Comparison of ENCODE assay signal across 9 mouse cellular contexts in the genomic region with DNA sequence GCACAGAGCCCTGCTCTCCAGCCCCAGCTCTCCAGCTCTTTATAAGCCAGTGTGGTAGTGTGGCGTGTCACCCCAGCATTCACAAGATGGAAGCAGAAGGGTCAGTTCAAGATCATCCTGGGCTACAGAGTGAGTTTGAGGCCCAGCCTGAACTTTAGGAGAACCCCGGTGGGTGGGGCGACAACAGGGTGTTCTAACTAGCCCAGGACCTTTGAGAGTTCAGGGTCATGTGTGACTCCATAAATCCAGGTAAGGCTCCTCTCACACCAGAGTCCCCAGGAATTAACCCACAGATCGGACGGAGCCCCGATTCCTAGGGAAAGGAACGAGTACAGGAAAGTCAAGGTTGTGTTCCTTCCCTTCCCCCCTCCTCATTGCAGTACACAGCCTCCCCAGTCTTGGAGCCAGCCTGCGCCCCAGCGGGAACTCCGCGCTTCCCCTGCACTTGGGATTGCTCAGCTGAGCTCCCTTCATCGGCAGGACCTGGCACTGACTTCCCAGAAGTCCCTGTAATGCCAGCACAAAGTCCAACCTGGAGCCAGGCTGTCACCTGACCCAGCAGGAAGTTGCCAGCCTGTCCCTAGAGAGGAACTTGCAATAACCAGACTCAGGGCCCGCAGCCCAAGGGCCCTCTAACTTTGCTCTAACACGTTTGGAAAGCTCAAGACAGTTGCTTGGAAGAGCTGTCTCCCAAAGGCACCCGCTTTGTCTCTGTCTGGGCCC. TPM values are rescaled to one million over a fixed set of nuclear protein-coding genes. Genes with fewer than 3 reads are reported as not detected.
DNase-seq lines count a peak whose midpoint lies in the region; ATAC-seq and TF ChIP-seq lines count a peak whose summit lies in the region.
"Had no signal": no experiment of that assay in that cellular context is flagged by ENCODE, and none has a peak within 500 bp of the region (broad histone marks: within the 10 kb centered on the region; RNA-seq: fewer than 3 reads in every experiment).

No protein-coding gene starts in this region.

- H3K4me1 ChIP-seq in forebrain, embryonic 10.5 days, result peaks cover 65% of the 10 kb centered on the region
- H3K4me1 ChIP-seq in forebrain, embryonic 16.5 days (replicated peaks; ENCODE audit: control insufficient read depth, insufficient read depth, low read length), result peaks cover 17% of the 10 kb centered on the region
- peaks cover 18% of the 10 kb centered on the region for H3K4me1 ChIP-seq in embryonic facial prominence, embryonic 14.5 days (ENCODE audit: control insufficient read depth, insufficient read depth, low read length)
- peaks cover 6% of the 10 kb centered on the region; the same call in 1 of the 2 replicates for H3K4me1 ChIP-seq in lung, embryonic 14.5 days (ENCODE audit: insufficient read depth)
- H3K4me1 ChIP-seq in stomach, postnatal 0 days (replicated peaks; ENCODE audit: control insufficient read depth, insufficient read depth), result peaks cover 3% of the 10 kb centered on the region

- no peak for ATAC-seq in forebrain, embryonic 16.5 days
- no peak for ATAC-seq in embryonic facial prominence, embryonic 14.5 days (ENCODE audit: low read depth)
- peak; percentile 15; the same call in 1 of the 2 replicates for ATAC-seq in lung, embryonic 14.5 days (ENCODE audit: insufficient read depth)
- ATAC-seq in stomach, postnatal 0 days (ENCODE audit: low FRiP score, low TSS enrichment), result peak; percentile 88

- H3K9me3 ChIP-seq in forebrain, embryonic 10.5 days, result no peaks in the 10 kb centered on the region
- H3K9me3 ChIP-seq in forebrain, embryonic 16.5 days (ENCODE audit: control insufficient read depth, low read length), result no peaks in the 10 kb centered on the region
- no peaks in the 10 kb centered on the region for H3K9me3 ChIP-seq in embryonic facial prominence, embryonic 14.5 days (ENCODE audit: control insufficient read depth, low read length)
- no peaks in the 10 kb centered on the region for H3K9me3 ChIP-seq in lung, embryonic 14.5 days (ENCODE audit: low read depth, low read length)
- no peaks in the 10 kb centered on the region for H3K9me3 ChIP-seq in stomach, postnatal 0 days (ENCODE audit: control insufficient read depth, low read length)

- no peak for TF ChIP-seq EP300 in stomach, postnatal 0 days (optimal IDR thresholded peaks at IDR 0.05)

- H3K4me3 ChIP-seq in forebrain, embryonic 10.5 days, result peak overlapping the region; percentile 35
- H3K4me3 ChIP-seq in forebrain, embryonic 16.5 days (replicated peaks; ENCODE audit: low read length), result no peak overlapping the region
- H3K4me3 ChIP-seq in embryonic facial prominence, embryonic 14.5 days (ENCODE audit: low read depth, low read length), result no peak overlapping the region
- no peak overlapping the region for H3K4me3 ChIP-seq in lung, embryonic 14.5 days (ENCODE audit: low read depth, low read length)
- no peak overlapping the region for H3K4me3 ChIP-seq in stomach, postnatal 0 days (ENCODE audit: low read depth, low read length)
- H3K4me3 ChIP-seq in left cerebral cortex, adult 2 months, result no peak overlapping the region
- H3K4me3 ChIP-seq: heart, adult 2 months had no signal

- H3K4me2 ChIP-seq in forebrain, embryonic 16.5 days (ENCODE audit: low read length), result no peak overlapping the region
- H3K4me2 ChIP-seq in embryonic facial prominence, embryonic 14.5 days (ENCODE audit: low read depth, low read length), result peak overlapping the region; percentile 35
- peak overlapping the region; percentile 42 for H3K4me2 ChIP-seq in lung, embryonic 14.5 days
- H3K4me2 ChIP-seq in stomach, postnatal 0 days (replicated peaks; ENCODE audit: low read depth), result peak overlapping the region; percentile 25; the same call in 1 of the 2 replicates

- H3K27ac ChIP-seq in forebrain, embryonic 10.5 days, result peak overlapping the region; percentile 83
- no peak overlapping the region for H3K27ac ChIP-seq in forebrain, embryonic 16.5 days (ENCODE audit: low read length)
- H3K27ac ChIP-seq in embryonic facial prominence, embryonic 14.5 days (replicated peaks; ENCODE audit: low read depth, low read length), result no peak overlapping the region
- H3K27ac ChIP-seq in lung, embryonic 14.5 days (ENCODE audit: low read depth), result no peak overlapping the region
- H3K27ac ChIP-seq in stomach, postnatal 0 days (replicated peaks), result peak overlapping the region; percentile 94
- H3K27ac ChIP-seq in left cerebral cortex, adult 2 months, result no peak overlapping the region
- H3K27ac ChIP-seq: heart, adult 2 months had no signal

- intact Hi-C loops in left cerebral cortex, adult 2 months (cut with DNase I), result no loop called here

- H3K27me3 ChIP-seq in forebrain, embryonic 10.5 days (ENCODE audit: poor library complexity, severe bottlenecking), result peaks cover 71% of the 10 kb centered on the region
- H3K27me3 ChIP-seq in forebrain, embryonic 16.5 days (replicated peaks; ENCODE audit: control insufficient read depth, insufficient read depth, low read length), result peaks cover 28% of the 10 kb centered on the region
- H3K27me3 ChIP-seq in embryonic facial prominence, embryonic 14.5 days (replicated peaks; ENCODE audit: control insufficient read depth, insufficient read depth, low read length), result peaks cover 37% of the 10 kb centered on the region
- peaks cover 30% of the 10 kb centered on the region for H3K27me3 ChIP-seq in lung, embryonic 14.5 days (ENCODE audit: insufficient read depth, low read length)
- H3K27me3 ChIP-seq in stomach, postnatal 0 days (ENCODE audit: control insufficient read depth, insufficient read depth, low read length), result no peaks in the 10 kb centered on the region

- no peak for DNase-seq in forebrain, embryonic 10.5 days (ENCODE audit: extremely low spot score, low spot score)
- no peak for DNase-seq in embryonic facial prominence, embryonic 14.5 days (ENCODE audit: low spot score)
- DNase-seq in kidney, adult 11 months, result peak; percentile 95
- no peak for DNase-seq in lung, embryonic 14.5 days
- DNase-seq in stomach, postnatal 0 days (ENCODE audit: low spot score), result peak; percentile 88
- DNase-seq in right cerebral cortex, postnatal 14 days, result no peak
- DNase-seq in left cerebral cortex, adult 2 months (ENCODE audit: extremely low spot score in 1 of 2, low spot score in 2 of 2), result no peak

- no peak overlapping the region for H3K9ac ChIP-seq in forebrain, embryonic 16.5 days (replicated peaks; ENCODE audit: low read depth, low read length)
- H3K9ac ChIP-seq in embryonic facial prominence, embryonic 14.5 days (ENCODE audit: low read depth, low read length), result no peak overlapping the region
- 0 out of 2 replicates have a peak overlapping the region, but pooled peaks have one; percentile 9 for H3K9ac ChIP-seq in lung, embryonic 14.5 days
- H3K9ac ChIP-seq in stomach, postnatal 0 days (ENCODE audit: low read length), result peak overlapping the region; percentile 51; the same call in 1 of the 2 replicates

- no peaks in the 10 kb centered on the region for H3K36me3 ChIP-seq in forebrain, embryonic 10.5 days (replicated peaks)
- H3K36me3 ChIP-seq in forebrain, embryonic 16.5 days (ENCODE audit: control insufficient read depth, insufficient read depth), result no peaks in the 10 kb centered on the region
- no peaks in the 10 kb centered on the region for H3K36me3 ChIP-seq in embryonic facial prominence, embryonic 14.5 days (ENCODE audit: control insufficient read depth, insufficient read depth, low read length)
- no peaks in the 10 kb centered on the region for H3K36me3 ChIP-seq in lung, embryonic 14.5 days (ENCODE audit: insufficient read depth)
- no peaks in the 10 kb centered on the region for H3K36me3 ChIP-seq in stomach, postnatal 0 days (ENCODE audit: control insufficient read depth, insufficient read depth, low read length)

- no peak for TF ChIP-seq CTCF in lung, embryonic 14.5 days (IDR thresholded peaks at IDR 0.05; ENCODE audit: low read depth)
- no peak for TF ChIP-seq CTCF in stomach, postnatal 0 days (IDR thresholded peaks at IDR 0.05; ENCODE audit: low read depth)
- TF ChIP-seq CTCF in left cerebral cortex, adult 2 months (IDR thresholded peaks at IDR 0.05), result no peak

- 11% methylated on average over 15 of the region's 15 CpGs for WGBS in forebrain, embryonic 10.5 days
- 19% methylated on average over 15 of the region's 15 CpGs for WGBS in forebrain, embryonic 16.5 days
- 21% methylated on average over 15 of the region's 15 CpGs for WGBS in embryonic facial prominence, embryonic 14.5 days
- 26% methylated on average over 15 of the region's 15 CpGs for WGBS in lung, embryonic 14.5 days
- WGBS in stomach, postnatal 0 days, result 45% methylated on average over 15 of the region's 15 CpGs

RNA-seq across cellular contexts. Expression of a gene that starts 10.3 kb away (rescaled TPM):
- polyA plus RNA-seq in forebrain, embryonic 10.5 days (2016; fragmentation: Nextera tagmentation; extraction: Ambion mirVana), result 3.3 and 3.9 TPM in 2 replicates
- polyA plus RNA-seq in forebrain, embryonic 16.5 days (2015; fragmentation: Nextera tagmentation; extraction: Ambion mirVana), result 3.8 and 4.7 TPM in 2 replicates
- polyA plus RNA-seq in embryonic facial prominence, embryonic 14.5 days (2014; fragmentation: Nextera tagmentation; extraction: Ambion mirVana), result 6.1 and 6.2 TPM in 2 replicates
- 2.8 and 3.2 TPM in 2 replicates for polyA plus RNA-seq in lung, embryonic 14.5 days (2014; fragmentation: Nextera tagmentation; extraction: Ambion mirVana)
- polyA plus RNA-seq in stomach, postnatal 0 days (2015; fragmentation: Nextera tagmentation; extraction: Ambion mirVana), result 9.6 and 10.3 TPM in 2 replicates
- 10 to 100 TPM; 22.5 to 25.9 TPM for total RNA-seq in left cerebral cortex, adult 2 months (2021)

RNA-seq across cellular contexts. Expression of a gene that starts 36.5 kb away (rescaled TPM):
- polyA plus RNA-seq in forebrain, embryonic 10.5 days (2016; fragmentation: Nextera tagmentation; extraction: Ambion mirVana), result 0.41 and 0.50 TPM in 2 replicates
- polyA plus RNA-seq in forebrain, embryonic 16.5 days (2015; fragmentation: Nextera tagmentation; extraction: Ambion mirVana), result 0.31 and 0.38 TPM in 2 replicates
- 7.9 and 11.7 TPM in 2 replicates for polyA plus RNA-seq in embryonic facial prominence, embryonic 14.5 days (2014; fragmentation: Nextera tagmentation; extraction: Ambion mirVana)
- polyA plus RNA-seq in lung, embryonic 14.5 days (2014; fragmentation: Nextera tagmentation; extraction: Ambion mirVana), result 0.33 and 0.54 TPM in 2 replicates
- polyA plus RNA-seq in stomach, postnatal 0 days (2015; fragmentation: Nextera tagmentation; extraction: Ambion mirVana), result 2.9 and 3.2 TPM in 2 replicates
- 1 to 10 TPM; 1.8 to 2.2 TPM for total RNA-seq in left cerebral cortex, adult 2 months (2021)

Comparison
In these comparisons a context has a peak if more than half of its experiments do, and no peak if none do; other contexts are left out.
1. H3K27ac ChIP-seq: peak in forebrain, embryonic 10.5 days (single experiment) and stomach, postnatal 0 days (single experiment); none in forebrain, embryonic 16.5 days (single experiment), embryonic facial prominence, embryonic 14.5 days (single experiment), lung, embryonic 14.5 days (single experiment) and left cerebral cortex, adult 2 months (single experiment).
2. DNase-seq: peak in kidney, adult 11 months (single experiment) and stomach, postnatal 0 days (single experiment); none in forebrain, embryonic 10.5 days (single experiment), embryonic facial prominence, embryonic 14.5 days (single experiment), lung, embryonic 14.5 days (single experiment), right cerebral cortex, postnatal 14 days (single experiment) and left cerebral cortex, adult 2 months (0 of 2).
3. ATAC-seq: peak in lung, embryonic 14.5 days (single experiment) and stomach, postnatal 0 days (single experiment); none in forebrain, embryonic 16.5 days (single experiment) and embryonic facial prominence, embryonic 14.5 days (single experiment).
4. H3K9ac ChIP-seq: peak in lung, embryonic 14.5 days (single experiment) and stomach, postnatal 0 days (single experiment); none in forebrain, embryonic 16.5 days (single experiment) and embryonic facial prominence, embryonic 14.5 days (single experiment).